Mouse (Mus musculus) layer of hippocampus, adult 9-11 months (tissue): Measurements from ENCODE around the gene Cfc1.
A peak's percentile ranks its signal among the peaks of the same experiment; 100 is the strongest.

Source experiments
- DNase-seq: peaks from one replicate; pipeline ENCODE4 v3.0.0; 2022

Gene Cfc1

GRCm38 (mm10) chr1:34554275-34554674, 18.8 kb downstream of the Cfc1 start:
- no peak for DNase-seq

DNA sequence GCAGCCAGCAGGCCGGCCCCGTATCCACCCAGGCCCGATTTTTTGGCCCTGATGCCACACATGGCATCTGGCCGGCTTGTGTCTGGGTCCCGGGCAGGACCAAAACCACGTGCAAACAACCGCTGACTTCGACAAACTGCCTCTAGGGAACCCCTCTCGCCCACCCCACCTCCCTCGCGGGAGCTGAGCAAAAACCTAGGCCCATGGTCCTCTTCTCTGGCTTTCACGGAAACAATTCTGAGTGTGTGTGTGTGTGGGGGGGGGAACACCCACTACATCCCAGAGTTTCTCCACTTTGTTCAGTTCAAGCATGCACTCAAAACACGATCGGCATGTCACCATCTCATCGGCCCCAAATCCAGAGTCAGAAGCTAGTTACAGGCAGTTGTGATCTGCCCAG, 25.4 kb downstream of the Cfc1 start, which contains the start of gene Prss40:
Prss40 (minus strand) TSS at position 101 of the 400 bp plus-strand sequence.
- no peak for DNase-seq

- no peak for DNase-seq
Measured at GRCm38 (mm10) chr1:34564383-34565045, 29.1 kb downstream of the Cfc1 start.

DNA sequence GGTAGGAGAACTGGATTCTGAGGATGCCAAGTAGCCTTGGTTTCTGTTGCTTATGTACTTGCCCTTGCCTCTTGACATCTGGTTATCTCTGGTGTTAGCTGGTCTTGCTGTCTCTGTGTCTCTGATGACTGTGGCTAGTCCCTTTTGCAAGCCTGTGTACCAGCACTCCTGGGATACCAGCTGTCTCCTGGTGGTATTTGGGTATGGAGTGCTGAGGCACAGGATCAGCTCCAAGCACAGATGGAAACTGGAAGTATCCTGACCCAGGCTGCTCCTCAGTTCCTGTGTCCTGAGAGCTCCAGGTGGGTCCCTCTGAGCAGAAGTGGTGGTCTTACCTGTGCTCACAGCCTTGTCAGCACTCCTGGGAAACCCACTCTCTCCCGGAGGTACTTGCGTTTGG, 32.7 kb downstream of the Cfc1 start:
- no peak for DNase-seq

GRCm38 (mm10) chr1:34569876-34570275, 34.4 kb downstream of the Cfc1 start:
- DNase-seq, result no peak

DNA sequence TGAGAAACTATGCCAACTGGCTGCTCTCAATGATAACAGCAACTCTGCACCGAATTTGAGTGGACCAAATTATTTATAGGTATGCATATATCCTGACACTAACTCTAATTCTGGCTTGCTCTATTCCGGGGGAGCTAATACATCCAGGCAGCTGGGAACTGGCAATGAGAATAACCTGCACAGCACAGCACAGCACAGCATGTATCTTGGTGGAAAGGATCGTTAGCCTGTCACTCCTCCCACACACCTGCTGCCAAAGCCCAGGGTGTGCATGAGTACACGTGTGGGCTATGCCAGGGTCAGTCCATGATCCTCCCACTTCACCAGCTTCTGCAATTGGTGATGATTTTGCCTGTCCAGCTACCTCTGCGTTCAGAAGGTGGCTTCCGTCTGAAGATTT, 36.0 kb downstream of the Cfc1 start:
- peak; percentile 85 for DNase-seq

- DNase-seq, result no peak
Measured at GRCm38 (mm10) chr1:34573221-34573620, 37.8 kb downstream of the Cfc1 start.

GRCm38 (mm10) chr1:34578851-34579781, 43.7 kb downstream of the Cfc1 start, which contains the start of gene Amer3:
TSS of gene Amer3 (plus strand) at chr1:34579657.
- peak; percentile 83 for DNase-seq

GRCm38 (mm10) chr1:34579782-34580356, 44.4 kb downstream of the Cfc1 start:
- DNase-seq, result peak; percentile 50

- DNase-seq, result no peak
Measured at GRCm38 (mm10) chr1:34582218-34582617, 46.8 kb downstream of the Cfc1 start.

- peak; percentile 90 for DNase-seq
Measured at GRCm38 (mm10) chr1:34583821-34584263, 48.4 kb downstream of the Cfc1 start.

DNA sequence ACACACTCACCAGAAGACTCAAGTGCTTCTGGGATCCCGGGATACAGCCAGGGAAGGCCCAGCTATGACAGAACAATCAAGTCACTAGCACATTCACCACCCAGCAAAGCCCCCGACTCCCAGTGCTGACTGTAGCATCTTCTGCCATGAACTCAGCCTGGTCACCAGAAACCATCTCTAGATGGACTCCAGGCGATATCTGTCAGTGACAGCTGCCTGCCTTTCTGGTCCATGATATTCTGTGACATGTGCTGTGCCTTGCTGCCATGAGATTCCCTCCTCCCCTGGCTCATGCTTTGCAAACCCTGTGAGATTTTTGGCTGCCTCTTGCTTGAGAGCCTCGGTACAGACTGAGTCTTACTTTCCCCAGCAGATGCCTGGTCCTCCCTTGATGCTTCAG, 49.3 kb downstream of the Cfc1 start:
- no peak for DNase-seq

DNA sequence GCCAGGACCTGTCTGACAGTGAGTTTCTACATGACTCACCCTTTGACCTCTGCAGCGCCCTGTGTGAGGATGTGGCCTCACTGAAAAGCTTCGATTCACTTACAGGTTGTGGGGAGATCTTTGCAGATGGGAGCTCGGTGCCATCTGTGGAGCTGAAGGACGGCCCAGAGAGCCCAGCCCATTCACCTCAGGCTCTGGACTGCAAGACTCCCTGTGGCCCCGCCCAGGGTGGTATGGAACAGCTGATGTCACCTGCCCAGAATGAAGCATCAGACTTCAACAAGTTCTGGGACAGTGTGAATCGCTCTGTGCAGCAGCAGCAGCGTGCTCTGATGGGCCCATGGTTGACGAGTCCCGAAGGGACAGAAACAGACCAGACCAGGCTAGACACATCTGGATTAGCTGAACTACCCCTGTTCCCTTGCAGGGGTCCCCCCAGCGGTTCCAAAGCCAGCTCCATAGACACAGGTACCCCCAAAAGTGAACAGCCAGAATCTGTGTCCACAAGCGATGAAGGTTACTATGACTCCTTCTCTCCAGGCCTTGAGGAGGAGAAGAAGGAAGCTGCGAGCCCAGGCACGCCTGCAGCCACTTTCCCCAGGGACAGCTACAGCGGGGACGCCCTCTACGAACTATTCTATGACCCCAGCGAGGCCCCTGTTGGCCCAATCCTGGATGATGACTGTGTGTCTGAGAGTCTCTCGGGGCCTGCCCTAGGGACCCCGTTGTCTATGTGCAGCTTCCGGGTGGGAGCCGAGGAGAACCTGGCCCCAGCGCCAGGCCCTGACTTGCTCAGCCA, 52.0 kb downstream of the Cfc1 start:
- no peak for DNase-seq
